Mouse (Mus musculus) G1E (cell line): ENCODE measurements around the gene Chst12.

Source experiments
- CTCF ChIP-seq: IDR thresholded peaks from 2 replicates; pipeline ENCODE4 v1.5.1; 2012; ENCODE audit warnings: low read depth, low read length, inconsistent platforms, mixed read lengths
- GATA2 ChIP-seq: IDR thresholded peaks from 2 replicates; pipeline ENCODE4 v1.6.1; 2012; ENCODE audit warnings: low read depth, low read length, inconsistent platforms, borderline replicate concordance

DNA sequence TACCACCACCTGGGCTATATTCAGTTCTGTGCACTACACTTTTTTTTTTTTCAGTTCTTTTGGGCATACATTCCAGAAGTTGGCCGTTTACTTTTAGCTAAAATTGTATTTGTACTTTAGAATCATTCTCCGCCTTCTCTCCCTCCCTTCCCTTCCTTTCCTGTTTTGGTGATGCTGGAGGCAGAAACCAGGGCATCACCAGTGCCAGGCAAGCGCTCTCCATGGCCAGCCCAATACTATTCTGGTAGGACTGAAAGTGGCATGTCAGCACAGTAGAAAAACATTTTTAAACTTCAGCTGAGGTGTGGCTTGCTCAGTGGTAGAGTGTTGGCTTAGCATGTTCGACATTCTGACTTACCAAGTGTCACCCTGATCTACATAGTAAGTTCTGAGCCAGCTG, 23.9 kb upstream of the Chst12 start:
- TF ChIP-seq GATA2 = no peak
- no peak for TF ChIP-seq CTCF
